Mouse (Mus musculus) forebrain, postnatal 0 days (tissue): Measurements from ENCODE around the gene Gm16223. TPM values are rescaled to one million over a fixed set of nuclear protein-coding genes. Genes with fewer than 3 reads are reported as not detected.

Experiments used
- ATAC-seq: fragments of 200-750 bp; cut with Nextera tagmentation; 2 replicates; pipeline ENCODE4 v1.8.0; 2017; ENCODE audit warnings: mild to moderate bottlenecking, moderate library complexity
- DNase-seq: peaks from one replicate; pipeline ENCODE4 v3.0.0-alpha.2; 2015
- H3K27ac ChIP-seq: fragments of 300-500 bp; sonication (generic); 2 replicates; pipeline ENCODE4 v1.5.1; 2014; ENCODE audit warnings: low read depth, mild to moderate bottlenecking, antibody characterized with exemption, low read length, moderate library complexity, mixed read lengths
- H3K27me3 ChIP-seq: fragments of 300-500 bp; sonication (generic); 2 replicates; pipeline ENCODE4 v1.6.1; 2014; ENCODE audit warnings: mild to moderate bottlenecking, low read length, mixed read lengths; ENCODE audit not compliant: insufficient read depth
- H3K36me3 ChIP-seq: fragments of 300-500 bp; sonication (generic); 2 replicates; pipeline ENCODE4 v1.6.1; 2014; ENCODE audit warnings: mild to moderate bottlenecking, moderate library complexity; ENCODE audit not compliant: insufficient read depth
- H3K4me1 ChIP-seq: fragments of 300-500 bp; sonication (generic); 2 replicates; pipeline ENCODE4 v1.6.1; 2014; ENCODE audit warnings: antibody characterized with exemption; ENCODE audit not compliant: insufficient read depth
- H3K4me2 ChIP-seq: fragments of 300-500 bp; sonication (generic); 2 replicates; pipeline ENCODE4 v1.6.1; 2014; ENCODE audit warnings: low read depth, mild to moderate bottlenecking, moderate library complexity
- H3K4me3 ChIP-seq: fragments of 300-500 bp; sonication (generic); 2 replicates; pipeline ENCODE4 v1.5.1; 2014; ENCODE audit warnings: low read depth, low read length, mixed read lengths
- H3K9ac ChIP-seq: fragments of 300-500 bp; sonication (generic); 2 replicates; pipeline ENCODE4 v1.6.1; 2014; ENCODE audit warnings: mild to moderate bottlenecking
- H3K9me3 ChIP-seq: fragments of 300-500 bp; sonication (generic); 2 replicates; pipeline ENCODE4 v1.6.1; 2016; ENCODE audit warnings: low read length
- CTCF ChIP-seq: sonication (generic); IDR thresholded peaks from 2 replicates; pipeline ENCODE4 v1.5.1; 2016; ENCODE audit warnings: antibody characterized with exemption, control low read depth, low read depth
- WGBS: fragments of 180-500 bp; shearing (Covaris S2); extraction: QIAGEN DNeasy Blood & Tissue Kit; methylation state at CpG from one replicate; pipeline ENCODE4 v1.1.7; 2014; 5-methylcytosine and 5-hydroxymethylcytosine counted together
- polyA plus RNA-seq: library from polyadenylated mRNA; unstranded; fragments of >200 nt; fragmentation: Nextera tagmentation; extraction: Ambion mirVana; gene quantifications from 2 replicates; pipeline ENCODE4 v1.2.1, GENCODE M21; 2015
- total RNA-seq: library from RNA; depleted of rRNA; stranded (reverse); fragments of >200 nt; gene quantifications from 2 replicates; pipeline ENCODE4 v1.2.3, GENCODE M21; 2014; rRNA removed

Gene Gm16223
- not detected in 2 replicates for total RNA-seq
- polyA plus RNA-seq, result not detected in 2 replicates

DNA sequence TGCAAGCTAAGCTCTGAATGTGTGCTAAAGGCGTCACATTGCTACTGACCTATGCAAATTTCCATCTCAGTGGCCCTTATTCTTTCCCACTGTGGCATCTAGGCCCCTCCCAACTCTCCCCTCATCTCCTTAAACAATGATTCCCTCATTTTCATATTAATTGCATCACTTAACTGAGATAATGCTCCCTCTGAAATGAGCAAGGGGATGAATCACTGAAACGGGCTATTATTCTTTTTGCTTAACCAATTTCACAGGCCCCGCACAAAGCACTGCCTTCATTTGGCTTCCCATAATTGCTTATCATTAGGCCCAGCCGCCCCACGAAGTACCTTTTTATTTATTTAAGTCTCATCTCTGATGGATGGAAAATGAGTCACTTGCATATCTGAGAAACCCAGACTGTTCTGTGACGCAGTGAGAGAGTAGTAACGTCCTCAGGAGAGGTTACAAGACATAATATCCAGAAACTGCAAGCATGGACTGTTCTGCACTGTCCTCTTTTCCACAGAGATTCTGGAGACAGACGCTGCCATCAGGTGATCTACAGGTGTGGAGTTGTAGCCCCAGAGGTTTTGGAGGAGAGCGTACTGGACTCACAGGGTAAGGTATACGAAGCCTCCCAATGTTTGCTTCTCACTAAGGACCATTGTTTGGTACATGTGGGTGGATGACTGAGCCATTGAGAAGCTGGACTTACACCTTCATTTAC, at the start of gene Gm16223:
Gene Gm16223, plus strand, starts transcription at position 485 of the 712 bp plus-strand sequence.
- H3K27me3 ChIP-seq, result no peaks in the 10 kb centered on the region
- DNase-seq (peak; percentile 7), ATAC-seq (peak; percentile 61; the same call in 1 of the 2 replicates)

DNA sequence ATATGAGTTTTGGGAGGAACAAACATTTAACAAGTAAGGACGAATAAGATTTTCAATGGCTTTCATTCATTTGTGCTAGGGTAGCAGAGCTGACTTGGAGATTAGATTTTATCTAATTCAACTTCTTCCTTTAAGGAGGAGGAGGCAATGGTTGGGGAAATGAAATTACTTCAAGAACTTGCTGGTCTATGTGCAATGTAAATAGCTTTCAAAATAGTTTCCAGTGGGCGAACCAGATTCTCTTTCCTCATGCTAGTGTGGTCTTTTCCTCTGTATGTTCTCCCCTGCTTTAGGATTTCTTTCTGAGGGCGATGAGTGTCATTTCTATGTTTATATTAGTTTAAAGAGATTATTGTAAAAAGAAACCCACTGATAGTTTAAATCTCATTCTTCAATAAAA, 45.7 kb upstream of the Gm16223 start:
- no peak overlapping the region for H3K27ac ChIP-seq
- no peak for DNase-seq
- H3K27me3 ChIP-seq, result no peaks in the 10 kb centered on the region
- no peak overlapping the region for H3K4me2 ChIP-seq
- WGBS, result 84% methylated on average over 3 of the region's 3 CpGs
- H3K9me3 ChIP-seq, result no peaks in the 10 kb centered on the region
- H3K4me1 ChIP-seq, result no peaks in the 10 kb centered on the region
- no peak for ATAC-seq
- no peak for TF ChIP-seq CTCF
- no peak overlapping the region for H3K4me3 ChIP-seq
- no peaks in the 10 kb centered on the region for H3K36me3 ChIP-seq
- no peak overlapping the region for H3K9ac ChIP-seq

More for the DNA sequence above, at the start of gene Gm16223:
- H3K9me3 ChIP-seq, result no peaks in the 10 kb centered on the region
- no peaks in the 10 kb centered on the region for H3K36me3 ChIP-seq
- no peak within 1 kb of the TSS for H3K27ac ChIP-seq
- H3K4me2 ChIP-seq, result no peak within 1 kb of the TSS
- 29% methylated on average over 10 of the region's 10 CpGs for WGBS
- H3K9ac ChIP-seq, result no peak within 1 kb of the TSS
- no peak for TF ChIP-seq CTCF
- H3K4me3 ChIP-seq, result no peak within 1 kb of the TSS
- H3K4me1 ChIP-seq, result no peaks in the 10 kb centered on the region

DNA sequence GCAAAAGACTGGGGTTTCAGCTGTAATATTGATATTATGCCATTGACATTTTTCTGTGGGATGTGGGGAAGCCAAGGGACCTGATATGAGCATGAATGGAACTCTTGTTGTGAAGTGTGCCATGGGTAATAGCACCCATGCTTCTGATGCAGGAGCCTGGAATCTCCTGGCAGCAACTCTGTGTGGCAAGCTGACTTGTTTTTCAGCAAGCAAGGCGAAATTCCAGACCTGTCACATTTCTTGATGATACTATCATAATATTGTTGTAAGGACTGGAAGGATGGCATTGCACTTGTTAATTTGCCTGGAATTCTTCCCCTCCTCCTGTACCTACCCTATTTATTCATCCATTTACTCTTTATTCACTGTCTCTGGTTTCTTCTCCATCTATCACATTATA, 44.2 kb upstream of the Gm16223 start:
- Histone ChIP-seq H3K9ac (no peak overlapping the region), H3K4me3 (no peak overlapping the region), H3K27ac (no peak overlapping the region), H3K9me3 (no peaks in the 10 kb centered on the region), H3K4me2 (no peak overlapping the region), H3K36me3 (no peaks in the 10 kb centered on the region), H3K4me1 (no peaks in the 10 kb centered on the region), H3K27me3 (no peaks in the 10 kb centered on the region)
- 58% methylated on average over 1 of the region's 1 CpGs for WGBS
- no peak for TF ChIP-seq CTCF
- DNase-seq (peak; percentile 44), ATAC-seq (no peak)

DNA sequence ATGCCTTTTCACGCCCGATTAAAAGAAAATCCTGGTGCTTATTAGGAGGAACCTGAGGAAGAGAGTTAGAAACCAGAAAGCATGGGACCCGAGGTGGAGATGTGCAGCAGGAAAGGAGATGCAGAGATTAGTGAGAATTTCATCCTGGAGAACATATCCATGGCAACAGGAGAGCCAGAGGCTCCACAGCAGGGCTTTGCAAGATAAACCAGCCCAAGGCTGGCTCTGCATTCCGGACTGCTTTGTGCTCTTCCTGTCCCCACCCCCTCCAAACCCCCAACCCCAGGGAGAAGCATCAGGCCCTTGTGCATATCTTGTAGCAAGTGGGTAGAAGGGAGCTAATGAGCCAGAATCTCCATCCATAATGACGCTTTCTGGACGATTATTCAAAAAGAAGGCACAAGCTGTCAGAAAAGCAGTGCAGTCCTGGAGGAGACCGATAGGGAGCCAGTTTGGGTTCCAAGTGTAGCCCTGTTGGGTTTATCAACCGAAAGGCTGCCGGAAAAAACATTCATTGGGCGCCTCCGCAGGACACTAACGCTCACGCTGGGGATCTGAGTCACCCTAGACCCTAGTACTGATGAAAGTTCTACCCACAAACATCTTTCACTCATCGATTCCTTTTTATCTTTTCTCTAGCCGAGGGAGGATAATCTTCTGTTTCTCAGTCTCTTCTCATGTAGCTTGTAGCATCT, 31.2 kb upstream of the Gm16223 start:
- Histone ChIP-seq H3K4me2 (no peak overlapping the region), H3K27me3 (no peaks in the 10 kb centered on the region), H3K9ac (no peak overlapping the region), H3K4me1 (no peaks in the 10 kb centered on the region), H3K9me3 (no peaks in the 10 kb centered on the region), H3K27ac (peak overlapping the region; percentile 40; the same call in 1 of the 2 replicates), H3K4me3 (no peak overlapping the region), H3K36me3 (no peaks in the 10 kb centered on the region)
- DNase-seq (peak; percentile 21), ATAC-seq (peak; percentile 83)
- 46% methylated on average over 15 of the region's 15 CpGs for WGBS
- TF ChIP-seq CTCF, result no peak

DNA sequence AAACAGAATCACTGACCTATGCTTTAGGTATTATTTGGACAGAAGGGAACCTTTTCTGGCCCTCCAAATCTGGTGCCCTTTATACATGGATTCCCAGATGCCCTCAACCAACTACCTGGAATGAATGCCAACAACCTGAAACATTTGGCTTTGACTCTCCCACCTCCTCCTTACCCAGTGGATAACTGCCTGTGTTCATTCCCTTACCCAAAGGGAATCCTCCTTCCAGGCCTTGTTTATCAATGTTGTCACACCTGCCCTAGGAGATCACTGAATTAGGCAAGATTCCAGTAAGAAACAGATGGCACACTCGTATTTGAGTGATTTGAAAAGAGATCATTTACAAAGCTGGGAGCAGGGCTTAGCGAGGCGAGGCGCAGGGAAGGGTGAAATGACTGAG, 13.1 kb upstream of the Gm16223 start:
- Histone ChIP-seq H3K4me2 (no peak overlapping the region), H3K36me3 (no peaks in the 10 kb centered on the region), H3K9ac (no peak overlapping the region), H3K27me3 (no peaks in the 10 kb centered on the region), H3K4me3 (no peak overlapping the region), H3K27ac (no peak overlapping the region), H3K4me1 (no peaks in the 10 kb centered on the region), H3K9me3 (no peaks in the 10 kb centered on the region)
- WGBS, result 51% methylated on average over 4 of the region's 4 CpGs
- TF ChIP-seq CTCF, result no peak
- DNase-seq, result no peak
- ATAC-seq, result no peak

DNA sequence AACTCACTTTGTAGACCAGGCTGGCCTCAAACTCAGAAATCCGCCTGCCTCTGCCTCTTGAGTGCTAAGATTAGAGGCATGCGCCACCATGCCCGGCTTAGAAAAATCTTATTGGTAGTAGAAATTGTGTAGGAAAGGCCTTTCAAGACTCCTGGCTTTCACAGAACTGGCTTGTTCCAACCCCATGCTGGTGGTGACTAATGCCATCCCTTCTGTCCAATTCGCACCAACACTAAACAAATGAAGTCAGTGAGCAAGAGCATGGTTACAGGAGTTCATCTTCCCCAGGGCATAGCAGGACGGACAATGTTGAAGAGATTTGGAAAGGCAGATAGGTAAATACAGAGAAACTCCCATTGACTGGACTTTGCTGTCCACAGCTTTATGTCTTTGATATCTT, 12.6 kb upstream of the Gm16223 start:
- no peak for TF ChIP-seq CTCF
- H3K27me3 ChIP-seq, result no peaks in the 10 kb centered on the region
- H3K9ac ChIP-seq, result no peak overlapping the region

DNA sequence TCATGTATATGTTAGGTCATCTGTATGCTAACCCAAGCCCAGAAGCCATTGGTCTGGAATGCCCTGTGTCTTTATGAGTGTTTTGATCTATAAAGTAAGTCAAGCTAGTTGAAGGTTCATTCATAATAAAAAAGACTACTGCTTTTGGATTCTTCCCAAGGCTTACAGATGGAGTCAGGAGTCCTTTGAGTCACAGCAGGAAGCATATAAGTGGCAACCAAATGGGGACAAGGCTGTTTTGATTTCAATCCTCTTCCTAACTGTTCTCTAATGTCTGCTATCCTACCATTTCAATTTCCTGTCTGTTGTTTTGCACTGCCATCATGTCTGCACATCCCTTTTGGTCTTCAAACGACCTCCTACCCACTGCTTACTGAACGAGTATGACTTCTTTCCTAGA, 2.7 kb upstream of the Gm16223 start:
- 65% methylated on average over 2 of the region's 2 CpGs for WGBS
- no peak for DNase-seq
- no peak overlapping the region for H3K9ac ChIP-seq
- no peak for TF ChIP-seq CTCF
- H3K36me3 ChIP-seq, result no peaks in the 10 kb centered on the region
- no peaks in the 10 kb centered on the region for H3K4me1 ChIP-seq
- no peaks in the 10 kb centered on the region for H3K9me3 ChIP-seq
- no peaks in the 10 kb centered on the region for H3K27me3 ChIP-seq
- H3K27ac ChIP-seq, result no peak overlapping the region
- H3K4me3 ChIP-seq, result no peak overlapping the region
- no peak overlapping the region for H3K4me2 ChIP-seq
- ATAC-seq, result no peak

More for the DNA sequence above, 12.6 kb upstream of the Gm16223 start:
- no peaks in the 10 kb centered on the region for H3K4me1 ChIP-seq
- no peak for DNase-seq
- H3K27ac ChIP-seq, result no peak overlapping the region
- no peak overlapping the region for H3K4me3 ChIP-seq
- ATAC-seq, result no peak
- H3K9me3 ChIP-seq, result no peaks in the 10 kb centered on the region
- WGBS, result 95% methylated on average over 5 of the region's 5 CpGs
- H3K36me3 ChIP-seq, result no peaks in the 10 kb centered on the region
- H3K4me2 ChIP-seq, result no peak overlapping the region
